Mouse (Mus musculus) brain, adult 2 months (tissue): ENCODE measurements at regions not wholly inside any gene's neighbourhood (a gene's known extent, or its start where the extent isn't known, plus 50 kb on each side); places are given as distances from the start of the nearest gene placed in this dataset.

Source experiments
- DNase-seq: peaks from one replicate; pipeline ENCODE4 v3.0.0; 2011; ENCODE audit warnings: low read depth, low spot score

GRCm38 (mm10) chr7:129982411-129982810 lies 390.7 kb downstream of the Wdr11 start:
- no peak for DNase-seq

- no peak for DNase-seq
Measured at GRCm38 (mm10) chr7:129983601-129984120, 392.0 kb downstream of the Wdr11 start.

DNA sequence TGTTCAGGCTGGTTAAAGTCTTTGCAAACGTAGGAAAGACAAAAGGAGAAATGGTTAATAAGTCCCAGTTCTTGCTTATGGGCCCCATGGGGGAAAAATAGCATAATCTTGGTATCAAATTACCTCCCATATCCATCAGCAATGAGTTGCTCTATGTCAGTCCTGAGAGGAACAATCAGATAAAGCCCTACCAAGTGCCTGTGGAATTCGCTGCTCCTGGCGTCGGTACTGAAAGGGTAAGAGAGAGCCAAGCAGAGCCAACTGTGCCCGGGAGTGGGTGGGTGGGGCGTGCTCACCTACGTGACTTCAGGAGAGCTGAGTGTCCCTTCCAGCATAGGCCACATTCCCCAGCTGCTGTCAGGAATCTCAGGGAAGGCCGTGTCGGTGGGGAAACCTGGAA lies 392.7 kb downstream of the Wdr11 start:
- DNase-seq, result no peak

- DNase-seq, result no peak
Measured at GRCm38 (mm10) chr7:129987119-129987665, 395.5 kb downstream of the Wdr11 start.

- no peak for DNase-seq
Measured at GRCm38 (mm10) chr7:129987713-129988112, 396.1 kb downstream of the Wdr11 start.

GRCm38 (mm10) chr7:129993446-129994223 lies 402.0 kb downstream of the Wdr11 start:
- no peak for DNase-seq

- no peak for DNase-seq
Measured at GRCm38 (mm10) chr7:129995529-129995928, 403.9 kb downstream of the Wdr11 start.

DNA sequence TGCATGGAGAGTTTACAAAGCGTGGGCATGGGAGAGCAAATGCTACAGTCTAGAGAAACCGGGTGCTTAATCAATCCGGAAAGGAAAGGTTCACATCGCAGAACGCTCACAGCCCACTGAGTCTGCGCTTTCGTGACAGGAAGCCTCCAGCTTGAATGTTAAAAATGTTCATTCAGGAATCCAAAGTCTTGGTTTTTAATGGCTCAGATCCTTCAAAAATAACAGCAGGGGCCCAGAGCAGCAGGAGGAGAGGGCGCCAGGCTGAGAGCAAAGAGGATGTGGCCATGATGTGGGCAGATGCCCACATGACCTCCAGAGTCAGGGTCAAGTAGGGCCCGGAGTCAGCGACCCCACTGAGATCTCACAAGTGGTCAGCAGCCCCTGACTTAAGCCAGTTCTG lies 409.4 kb downstream of the Wdr11 start:
- peak; percentile 72 for DNase-seq

GRCm38 (mm10) chr7:130002002-130002401 lies 410.3 kb downstream of the Wdr11 start:
- no peak for DNase-seq

GRCm38 (mm10) chr7:130005406-130005805 lies 413.7 kb downstream of the Wdr11 start:
- DNase-seq, result no peak

- DNase-seq, result no peak
Measured at GRCm38 (mm10) chr7:130007993-130008583, 416.4 kb downstream of the Wdr11 start.

DNA sequence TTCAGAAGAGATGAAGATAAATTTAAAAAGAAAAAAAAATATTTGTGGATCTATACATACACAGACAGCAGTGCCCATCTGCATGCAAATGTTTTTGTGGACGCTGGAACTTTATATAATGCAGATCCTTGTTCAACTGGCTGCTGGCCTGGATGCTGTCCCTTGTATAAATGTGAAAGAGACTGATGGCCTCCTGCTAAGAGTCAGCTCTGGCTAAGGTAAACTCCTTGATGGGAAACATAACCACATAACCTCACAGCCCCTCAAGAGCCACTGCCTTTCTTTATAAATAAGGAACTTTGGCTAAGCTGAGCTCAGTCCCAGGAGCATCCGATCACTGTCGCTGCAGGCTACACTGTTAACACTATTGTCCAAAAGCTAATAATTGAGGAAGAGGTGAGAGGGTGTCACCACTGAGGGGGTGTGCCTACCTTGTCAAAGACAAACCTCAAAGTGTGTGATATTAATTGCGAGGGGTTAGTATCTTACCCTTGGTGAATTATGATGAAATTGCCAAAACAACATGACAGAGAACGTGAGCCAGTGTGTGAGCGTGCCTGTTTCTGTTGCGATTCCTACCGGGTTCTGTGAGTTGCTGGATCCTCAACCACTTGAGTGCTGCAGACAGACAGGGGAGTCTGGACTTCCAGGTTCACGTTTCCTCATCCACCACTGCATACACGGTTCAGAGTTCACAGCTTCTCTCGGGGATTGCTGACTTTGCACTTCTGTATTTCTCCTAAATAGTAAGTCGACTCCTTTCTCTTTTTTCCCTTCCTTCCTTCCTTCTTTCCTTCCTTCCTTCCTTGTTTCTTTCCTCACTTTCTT lies 417.1 kb downstream of the Wdr11 start:
- DNase-seq, result no peak

DNA sequence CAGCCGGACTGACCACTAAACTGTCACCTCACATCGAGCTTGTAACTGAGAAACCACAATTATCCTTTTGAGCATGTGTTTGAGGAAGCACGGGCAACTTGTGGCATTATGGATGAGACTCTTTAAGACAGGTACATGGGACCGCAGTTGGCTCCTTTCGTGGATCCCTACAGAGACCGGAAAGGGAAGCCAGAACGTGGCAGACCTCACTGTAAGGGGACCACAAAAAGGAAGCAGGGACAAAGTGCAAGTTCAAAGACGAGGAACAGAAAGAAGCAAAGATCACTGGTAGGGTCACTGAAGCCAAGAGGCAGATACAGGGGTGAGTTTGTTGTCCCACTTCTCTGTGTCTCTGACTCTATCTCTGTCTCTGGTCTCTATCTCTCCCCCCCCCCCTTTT lies 420.4 kb downstream of the Wdr11 start:
- DNase-seq, result no peak

GRCm38 (mm10) chr7:130013109-130013508 lies 421.4 kb downstream of the Wdr11 start:
- no peak for DNase-seq

GRCm38 (mm10) chr7:130014609-130015008 lies 422.9 kb downstream of the Wdr11 start:
- DNase-seq, result no peak

- no peak for DNase-seq
Measured at GRCm38 (mm10) chr7:130015375-130016014, 423.8 kb downstream of the Wdr11 start.

- DNase-seq, result no peak
Measured at GRCm38 (mm10) chr7:130016015-130016874, 424.6 kb downstream of the Wdr11 start.

- DNase-seq, result no peak
Measured at GRCm38 (mm10) chr7:130018891-130019290, 427.2 kb downstream of the Wdr11 start.

DNA sequence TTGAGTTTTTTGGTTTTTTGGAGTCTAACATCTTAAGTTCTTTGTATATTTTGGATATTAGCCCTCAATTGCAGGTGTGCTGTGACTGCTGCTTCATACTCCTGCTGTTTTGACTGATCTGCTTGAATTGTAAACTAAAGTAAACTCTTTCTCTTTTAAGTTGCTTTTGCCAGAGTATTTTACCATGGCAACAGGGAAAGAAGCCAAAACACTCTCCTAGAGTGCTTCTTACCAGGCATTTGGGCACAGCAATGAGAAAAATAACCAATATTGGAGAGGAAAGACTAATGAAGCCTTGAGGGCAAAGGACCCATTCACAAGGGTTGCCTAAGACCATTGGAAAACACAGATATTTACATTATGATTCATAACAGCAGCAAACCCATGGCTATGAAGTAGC lies 437.3 kb downstream of the Wdr11 start:
- peak; percentile 34 for DNase-seq

DNA sequence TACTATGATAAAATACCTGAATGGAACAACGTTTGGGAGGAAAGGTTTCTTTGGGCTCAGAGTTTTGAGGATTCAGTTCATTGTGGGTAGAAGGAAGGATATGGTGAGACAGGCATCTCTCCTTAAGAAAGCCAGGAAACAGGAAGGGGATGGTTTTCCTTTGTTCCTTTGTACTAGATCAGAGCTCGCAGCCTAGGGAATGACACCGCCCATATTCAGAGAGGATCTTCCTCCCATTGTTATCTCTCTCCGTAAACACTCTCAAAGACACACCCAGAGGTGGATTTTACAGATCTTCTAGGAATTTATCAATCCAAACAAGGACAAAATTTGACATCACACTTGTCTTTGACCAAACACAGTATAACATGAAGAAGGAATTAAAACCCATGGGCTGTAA lies 439.0 kb downstream of the Wdr11 start:
- DNase-seq, result no peak
